Mouse (Mus musculus) cerebellum, adult 8-10 months (tissue): ENCODE data around the gene Tldc1.

Source experiments
- DNase-seq: peaks from one replicate; pipeline ENCODE4 v3.0.0; 2022

The Tldc1 gene

GRCm38 (mm10) chr8:119765311-119765710, 12.9 kb downstream of the Tldc1 start:
- DNase-seq: no peak

- no peak for DNase-seq
Measured at GRCm38 (mm10) chr8:119762226-119763220, 15.7 kb downstream of the Tldc1 start.

- DNase-seq: no peak
Measured at GRCm38 (mm10) chr8:119761692-119762091, 16.5 kb downstream of the Tldc1 start.

GRCm38 (mm10) chr8:119756538-119756937, 21.7 kb downstream of the Tldc1 start:
- DNase-seq: no peak

- DNase-seq: no peak
Measured at GRCm38 (mm10) chr8:119756147-119756461, 22.1 kb downstream of the Tldc1 start.

- DNase-seq: no peak
Measured at GRCm38 (mm10) chr8:119755238-119756146, 22.7 kb downstream of the Tldc1 start.

- no peak for DNase-seq
Measured at GRCm38 (mm10) chr8:119744604-119745003, 33.6 kb downstream of the Tldc1 start.

GRCm38 (mm10) chr8:119743291-119744026, 34.8 kb downstream of the Tldc1 start:
- no peak for DNase-seq

- DNase-seq: no peak
Measured at GRCm38 (mm10) chr8:119742409-119742808, 35.8 kb downstream of the Tldc1 start.

- no peak for DNase-seq
Measured at GRCm38 (mm10) chr8:119740634-119741033, 37.6 kb downstream of the Tldc1 start.

GRCm38 (mm10) chr8:119738129-119738907, 39.9 kb downstream of the Tldc1 start:
- no peak for DNase-seq

- DNase-seq: no peak
Measured at GRCm38 (mm10) chr8:119737093-119737900, 40.9 kb downstream of the Tldc1 start.

- DNase-seq: no peak
Measured at GRCm38 (mm10) chr8:119736348-119736917, 41.8 kb downstream of the Tldc1 start.

- DNase-seq: no peak
Measured at GRCm38 (mm10) chr8:119732072-119732471, 46.1 kb downstream of the Tldc1 start.

GRCm38 (mm10) chr8:119728351-119728895, 49.8 kb downstream of the Tldc1 start:
- DNase-seq: no peak

GRCm38 (mm10) chr8:119727093-119727492, 51.1 kb downstream of the Tldc1 start:
- DNase-seq: no peak

- no peak for DNase-seq
Measured at GRCm38 (mm10) chr8:119724596-119724995, 53.6 kb downstream of the Tldc1 start.

- no peak for DNase-seq
Measured at GRCm38 (mm10) chr8:119723676-119724075, 54.5 kb downstream of the Tldc1 start.

GRCm38 (mm10) chr8:119722348-119722747, 55.9 kb downstream of the Tldc1 start:
- DNase-seq: no peak

GRCm38 (mm10) chr8:119719011-119719501, 59.2 kb downstream of the Tldc1 start:
- no peak for DNase-seq
